Mouse (Mus musculus): Measurements from ENCODE around the gene Gm38392.

DNA sequence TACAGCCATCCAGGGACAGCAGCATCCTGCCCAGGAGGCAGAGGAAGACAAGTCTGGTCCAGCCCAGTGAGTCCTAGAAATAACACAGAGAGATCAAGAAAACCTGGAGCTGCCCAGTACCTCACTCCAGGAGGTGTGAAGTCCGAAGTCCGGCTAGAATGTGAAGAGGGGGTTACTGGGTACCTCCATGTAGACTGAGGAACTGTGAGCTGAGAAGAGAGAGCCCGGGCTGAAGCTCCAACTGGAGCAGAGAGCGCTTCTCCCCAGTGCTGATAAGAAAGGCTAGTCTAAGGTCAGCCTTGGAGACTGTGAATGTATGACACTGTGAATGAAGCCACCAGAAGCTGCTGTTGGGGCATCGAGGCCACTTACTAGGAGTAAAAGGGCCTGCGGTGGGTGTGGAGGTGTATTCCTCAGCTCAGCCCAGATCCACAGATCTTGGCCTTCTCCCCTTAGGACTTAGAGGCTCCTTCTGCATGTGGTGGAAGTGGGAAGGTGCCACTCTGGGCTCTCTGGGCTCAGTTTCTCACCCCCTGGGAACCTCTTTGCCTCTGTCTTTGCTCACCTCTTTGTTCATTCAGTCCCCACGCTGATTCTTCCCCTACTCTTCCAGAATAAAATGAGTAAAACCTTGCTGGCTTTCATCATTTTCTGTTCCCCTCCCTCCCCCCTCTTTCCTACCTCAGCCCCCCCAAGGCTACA, 82.9 kb downstream of the Gm38392 start:
- no peak for TF ChIP-seq POLR2A (IDR thresholded peaks at IDR 0.05; ENCODE audit: low read depth, low read length)
- no peak for TF ChIP-seq CTCF (IDR thresholded peaks at IDR 0.05; ENCODE audit: extremely low read depth, insufficient read length, insufficient replicate concordance, low read depth, low read length)
